Mouse (Mus musculus) midbrain, embryonic 14.5 days (tissue): ENCODE measurements at regions not wholly inside any gene's neighbourhood (a gene's known extent, or its start where the extent isn't known, plus 50 kb on each side); places are given as distances from the start of the nearest gene placed in this dataset.

ENCODE experiments used
- ATAC-seq: fragments of 200-750 bp; cut with Nextera tagmentation; 2 replicates; pipeline ENCODE4 v1.8.0; 2017; ENCODE audit warnings: moderate number of reproducible peaks, moderate library complexity; ENCODE audit not compliant: low FRiP score, low TSS enrichment
- DNase-seq: peaks from one replicate; pipeline ENCODE4 v3.0.0-alpha.2; 2015
- H3K27ac ChIP-seq: fragments of 300-500 bp; sonication (generic); replicated peaks from 2 replicates; pipeline ENCODE4 v1.5.1; 2014; ENCODE audit warnings: mild to moderate bottlenecking, low read depth, low read length, moderate library complexity
- H3K27me3 ChIP-seq: fragments of 300-500 bp; sonication (generic); 2 replicates; pipeline ENCODE4 v1.6.1; 2014; ENCODE audit warnings: low read length, control low read depth, mixed read lengths; ENCODE audit not compliant: control insufficient read depth, insufficient read depth
- H3K36me3 ChIP-seq: fragments of 300-500 bp; sonication (generic); 2 replicates; pipeline ENCODE4 v1.6.1; 2014; ENCODE audit warnings: low read length, control low read depth; ENCODE audit not compliant: control insufficient read depth, insufficient read depth
- H3K4me1 ChIP-seq: fragments of 300-500 bp; sonication (generic); 2 replicates; pipeline ENCODE4 v1.6.1; 2014; ENCODE audit warnings: mild to moderate bottlenecking, antibody characterized with exemption, low read length, control low read depth; ENCODE audit not compliant: control insufficient read depth, insufficient read depth
- H3K4me2 ChIP-seq: fragments of 300-500 bp; sonication (generic); 2 replicates; pipeline ENCODE4 v1.6.1; 2014; ENCODE audit warnings: mild to moderate bottlenecking, low read length, moderate library complexity
- H3K4me3 ChIP-seq: fragments of 300-500 bp; sonication (generic); replicated peaks from 2 replicates; pipeline ENCODE4 v1.5.1; 2014; ENCODE audit warnings: low read depth, low read length
- H3K9ac ChIP-seq: fragments of 300-500 bp; sonication (generic); replicated peaks from 2 replicates; pipeline ENCODE4 v1.6.1; 2014; ENCODE audit warnings: mild to moderate bottlenecking, low read length, moderate library complexity
- H3K9me3 ChIP-seq: fragments of 300-500 bp; sonication (generic); 2 replicates; pipeline ENCODE4 v1.6.1; 2016; ENCODE audit warnings: low read length, control low read depth, mixed read lengths; ENCODE audit not compliant: control insufficient read depth
- WGBS: fragments of 180-500 bp; shearing (Covaris S2); extraction: QIAGEN DNeasy Blood & Tissue Kit; methylation state at CpG from one replicate; pipeline ENCODE4 v1.1.7; 2014; 5-methylcytosine and 5-hydroxymethylcytosine counted together

DNA sequence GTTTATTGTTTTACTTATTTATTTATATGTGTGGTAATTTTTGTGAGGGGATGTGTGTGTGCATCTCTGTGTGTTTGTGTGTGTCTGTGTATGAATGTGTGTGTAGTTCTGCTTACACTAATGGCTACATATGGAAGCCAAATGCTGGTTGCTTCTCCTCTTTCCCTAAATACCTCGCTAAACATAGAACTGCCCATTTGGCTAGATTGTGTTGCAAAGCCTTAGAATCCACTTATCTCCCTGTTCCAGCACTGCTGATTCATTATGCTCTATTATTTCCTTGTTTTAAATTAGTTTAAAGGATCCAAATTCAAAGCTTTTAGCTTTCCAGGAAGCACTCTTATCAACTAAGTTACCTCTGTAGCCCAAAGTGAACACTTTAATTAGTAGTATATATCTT, 1148.5 kb upstream of the Cited2 start:
- no peak for DNase-seq

DNA sequence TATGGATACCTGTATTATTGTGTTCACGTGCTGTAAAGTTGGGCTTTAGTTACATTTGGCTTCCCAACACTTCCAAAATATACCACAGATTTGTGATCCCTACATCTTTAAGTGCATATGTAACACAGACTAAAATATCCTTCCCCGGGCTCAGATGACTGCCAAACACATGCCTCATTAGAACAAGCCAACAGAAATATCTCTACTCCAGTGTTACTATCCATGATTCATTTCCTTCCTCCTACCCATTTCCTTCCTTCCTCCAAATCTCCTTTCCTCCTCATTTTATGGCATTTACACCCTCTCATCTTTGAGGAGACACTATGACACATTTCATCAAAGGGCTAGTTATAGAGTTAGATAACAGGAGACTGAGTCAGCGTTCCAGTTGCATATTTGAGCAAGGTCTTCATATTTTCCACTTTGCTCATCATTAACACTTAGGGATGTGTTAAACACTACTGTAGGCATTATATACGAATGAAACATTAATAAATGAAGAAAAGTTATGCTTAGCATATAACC, 1144.4 kb upstream of the Cited2 start:
- no peak overlapping the region for H3K9ac ChIP-seq
- ATAC-seq (no peak), DNase-seq (no peak)
- H3K4me1 ChIP-seq: no peaks in the 10 kb centered on the region
- H3K4me2 ChIP-seq: no peak overlapping the region
- no peaks in the 10 kb centered on the region for H3K9me3 ChIP-seq
- H3K36me3 ChIP-seq: no peaks in the 10 kb centered on the region
- H3K4me3 ChIP-seq: no peak overlapping the region
- WGBS: 88% methylated on average over 4 of the region's 4 CpGs
- no peaks in the 10 kb centered on the region for H3K27me3 ChIP-seq
- no peak overlapping the region for H3K27ac ChIP-seq

More for the DNA sequence above, 1148.5 kb upstream of the Cited2 start:
- H3K27me3 ChIP-seq: no peaks in the 10 kb centered on the region
- no peaks in the 10 kb centered on the region for H3K4me1 ChIP-seq
- ATAC-seq: no peak
- no peak overlapping the region for H3K4me3 ChIP-seq
- no peak overlapping the region for H3K27ac ChIP-seq
- H3K36me3 ChIP-seq: no peaks in the 10 kb centered on the region
- H3K9ac ChIP-seq: no peak overlapping the region
- H3K9me3 ChIP-seq: no peaks in the 10 kb centered on the region
- WGBS: 83% methylated on average over 1 of the region's 1 CpGs
- H3K4me2 ChIP-seq: no peak overlapping the region

DNA sequence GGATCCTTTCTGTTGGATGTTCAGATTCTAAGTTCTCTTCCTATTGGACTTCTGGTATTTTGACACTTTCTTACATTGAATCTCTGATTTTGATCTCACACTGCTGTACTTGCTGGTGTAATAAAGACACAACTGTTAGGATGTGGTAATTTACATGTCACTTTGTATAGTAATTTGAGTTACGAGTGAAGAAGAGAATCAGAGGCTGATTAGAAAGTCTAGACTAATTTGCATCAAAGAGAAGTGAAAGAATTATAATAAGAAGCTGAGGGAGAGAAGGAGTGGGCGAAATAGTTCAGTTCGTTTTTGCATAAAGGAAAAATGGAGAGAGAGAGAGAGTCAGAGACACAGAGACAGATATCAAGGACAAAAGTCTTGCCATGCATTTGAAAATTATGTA, 1142.8 kb upstream of the Cited2 start:
- Histone ChIP-seq H3K9ac (no peak overlapping the region), H3K27me3 (no peaks in the 10 kb centered on the region), H3K36me3 (no peaks in the 10 kb centered on the region), H3K4me3 (no peak overlapping the region), H3K27ac (no peak overlapping the region), H3K4me1 (no peaks in the 10 kb centered on the region), H3K9me3 (no peaks in the 10 kb centered on the region), H3K4me2 (no peak overlapping the region)
- DNase-seq (no peak), ATAC-seq (no peak)
- 70% methylated on average over 3 of the region's 3 CpGs for WGBS

DNA sequence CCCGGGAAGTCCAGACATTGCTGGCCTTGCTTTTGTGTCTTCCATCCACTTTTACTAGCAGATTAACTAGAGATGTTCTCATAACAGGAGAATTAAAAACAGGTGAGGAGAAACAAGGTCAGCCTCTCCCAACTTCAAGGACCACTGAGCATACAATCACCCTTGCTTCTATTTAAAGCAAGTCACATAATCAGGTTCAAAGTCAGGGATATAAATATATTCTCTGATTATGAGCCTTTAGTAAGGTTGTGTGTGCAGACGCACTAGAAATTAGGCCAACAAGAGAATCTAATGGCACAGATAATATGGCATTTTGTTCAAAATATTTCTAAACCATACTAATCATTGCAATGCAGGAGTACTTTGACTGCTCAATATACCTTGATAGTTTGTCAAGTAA, 1134.2 kb upstream of the Cited2 start:
- Histone ChIP-seq H3K9me3 (no peaks in the 10 kb centered on the region), H3K27me3 (no peaks in the 10 kb centered on the region), H3K36me3 (no peaks in the 10 kb centered on the region), H3K4me3 (no peak overlapping the region), H3K4me2 (no peak overlapping the region), H3K27ac (no peak overlapping the region), H3K4me1 (no peaks in the 10 kb centered on the region), H3K9ac (no peak overlapping the region)
- WGBS: 83% methylated on average over 2 of the region's 2 CpGs
- DNase-seq: no peak
- ATAC-seq: no peak

DNA sequence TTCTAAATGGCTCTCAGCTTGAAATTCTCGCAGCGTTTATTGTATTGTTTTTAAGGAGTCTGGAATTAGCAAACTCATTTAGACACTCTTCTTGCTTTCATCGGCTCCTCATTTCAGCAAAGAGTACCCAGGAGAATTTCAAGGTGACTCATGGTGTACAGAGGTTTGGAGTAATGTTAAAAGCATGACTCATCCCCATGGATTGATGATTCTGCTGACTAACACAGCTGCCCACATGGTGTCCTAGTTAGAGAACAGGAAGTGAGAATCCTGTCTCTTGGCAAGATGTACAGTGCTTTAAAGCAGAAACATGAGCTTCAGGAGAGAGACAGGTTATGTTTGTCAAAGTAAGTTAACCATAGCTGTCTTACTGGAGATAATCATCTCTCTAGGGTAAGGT, 1133.6 kb upstream of the Cited2 start:
- H3K9ac ChIP-seq: no peak overlapping the region
- DNase-seq: no peak
- WGBS: 89% methylated on average over 3 of the region's 3 CpGs

DNA sequence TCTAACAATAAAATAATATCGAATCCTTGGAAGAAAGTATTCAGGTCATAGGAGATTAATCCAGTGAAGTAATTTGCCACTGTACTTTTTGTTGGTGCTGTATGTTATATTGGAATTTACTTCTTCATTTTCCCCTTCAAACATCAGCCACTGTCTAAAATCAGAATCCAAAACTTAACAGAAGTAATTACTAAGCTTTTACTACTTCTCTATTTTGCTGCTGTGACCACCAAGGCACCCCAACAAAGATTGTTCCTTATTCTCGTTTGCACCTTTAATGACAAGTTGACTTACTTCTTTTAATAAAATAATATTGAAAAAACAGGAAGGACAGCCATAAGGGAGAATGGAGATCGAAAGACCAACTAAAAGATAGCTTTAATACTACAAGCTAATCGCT, 1130.1 kb upstream of the Cited2 start:
- ATAC-seq (no peak), DNase-seq (no peak)
- Histone ChIP-seq H3K9ac (no peak overlapping the region), H3K36me3 (no peaks in the 10 kb centered on the region), H3K27ac (no peak overlapping the region), H3K4me2 (no peak overlapping the region), H3K27me3 (no peaks in the 10 kb centered on the region), H3K4me1 (no peaks in the 10 kb centered on the region), H3K9me3 (no peaks in the 10 kb centered on the region), H3K4me3 (no peak overlapping the region)
- 85% methylated on average over 4 of the region's 4 CpGs for WGBS

More for the DNA sequence above, 1133.6 kb upstream of the Cited2 start:
- Histone ChIP-seq H3K4me2 (no peak overlapping the region), H3K9me3 (no peaks in the 10 kb centered on the region), H3K36me3 (no peaks in the 10 kb centered on the region), H3K27me3 (no peaks in the 10 kb centered on the region), H3K27ac (no peak overlapping the region), H3K4me3 (no peak overlapping the region), H3K4me1 (no peaks in the 10 kb centered on the region)
- ATAC-seq: no peak

DNA sequence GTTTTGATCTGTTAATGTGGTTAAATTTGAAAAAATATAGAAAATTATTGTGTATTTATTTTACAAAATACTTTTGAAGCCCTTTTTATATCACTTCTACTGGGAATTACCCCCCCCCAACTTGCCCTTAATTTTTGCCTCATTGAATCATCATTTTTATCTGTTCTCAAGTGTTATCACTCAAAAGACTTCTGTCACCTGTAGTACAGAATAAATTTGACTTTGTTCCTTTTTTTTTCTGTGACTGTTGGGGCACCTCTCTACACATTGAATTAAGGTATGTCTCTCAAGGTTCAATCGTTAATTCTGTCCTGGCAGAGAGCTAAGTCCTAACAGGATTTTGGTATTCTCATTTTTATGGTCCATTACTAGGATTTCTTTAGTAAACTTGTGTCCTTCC, 1123.0 kb upstream of the Cited2 start:
- H3K36me3 ChIP-seq: no peaks in the 10 kb centered on the region
- no peak overlapping the region for H3K9ac ChIP-seq
- no peaks in the 10 kb centered on the region for H3K27me3 ChIP-seq
- H3K4me3 ChIP-seq: no peak overlapping the region
- H3K9me3 ChIP-seq: no peaks in the 10 kb centered on the region
- H3K4me2 ChIP-seq: no peak overlapping the region
- 96% methylated on average over 1 of the region's 1 CpGs for WGBS
- H3K27ac ChIP-seq: no peak overlapping the region
- ATAC-seq (no peak), DNase-seq (no peak)
- H3K4me1 ChIP-seq: no peaks in the 10 kb centered on the region

DNA sequence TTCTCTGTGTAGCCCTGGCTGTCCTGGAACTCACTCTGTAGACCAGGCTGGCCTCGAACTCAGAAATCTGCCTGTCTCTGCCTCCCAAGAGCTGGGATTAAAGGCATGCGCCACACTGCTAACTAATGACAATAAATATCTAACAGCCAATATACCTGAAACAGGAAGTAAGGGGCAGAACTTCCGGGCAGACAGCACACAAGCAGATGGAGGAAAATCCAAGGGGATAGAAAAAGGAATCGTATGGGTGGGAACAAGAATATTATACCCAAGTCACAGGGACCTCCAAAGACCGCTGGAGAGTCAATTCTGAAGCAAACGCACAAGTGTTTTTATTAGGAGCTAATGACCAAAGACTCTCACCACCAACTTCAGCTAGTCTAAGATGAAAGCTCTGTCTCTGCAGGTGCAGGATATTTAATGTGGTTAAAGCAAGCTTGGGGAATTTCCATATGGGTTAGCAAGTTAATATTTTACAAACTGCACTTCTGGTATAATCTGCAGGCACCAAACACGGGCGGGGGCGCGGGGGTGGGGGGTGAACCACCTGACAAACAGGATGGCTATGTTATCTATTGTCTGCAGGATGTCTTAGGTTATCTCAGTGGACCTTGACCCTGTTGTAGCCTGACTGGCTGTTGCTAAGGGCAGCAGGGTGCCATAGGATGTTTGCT, 1122.3 kb upstream of the Cited2 start:
- ATAC-seq (no peak), DNase-seq (no peak)
- Histone ChIP-seq H3K9me3 (no peaks in the 10 kb centered on the region), H3K27ac (no peak overlapping the region), H3K27me3 (no peaks in the 10 kb centered on the region), H3K9ac (no peak overlapping the region), H3K4me3 (no peak overlapping the region), H3K4me1 (no peaks in the 10 kb centered on the region), H3K36me3 (no peaks in the 10 kb centered on the region), H3K4me2 (no peak overlapping the region)
- WGBS: 92% methylated on average over 10 of the region's 10 CpGs

DNA sequence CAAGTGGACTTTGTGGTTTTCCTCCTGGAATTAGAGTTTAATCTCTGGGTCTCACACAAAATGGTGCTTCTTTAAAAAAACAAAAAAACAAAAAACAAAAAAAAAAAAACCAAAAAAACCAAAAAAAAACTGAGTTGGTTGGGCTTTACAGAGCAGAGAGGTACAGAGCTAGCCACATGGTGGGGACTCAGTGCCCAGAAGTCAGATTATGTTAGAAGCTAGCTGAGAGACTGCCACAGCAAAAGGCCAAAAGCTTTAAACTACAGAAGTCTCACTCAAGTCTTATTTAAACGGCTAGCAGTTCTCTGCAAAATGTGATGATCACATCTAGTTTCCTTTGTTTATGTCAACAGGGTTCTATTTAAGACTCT, 1121.8 kb upstream of the Cited2 start:
- Histone ChIP-seq H3K4me3 (no peak overlapping the region), H3K4me1 (no peaks in the 10 kb centered on the region), H3K27ac (no peak overlapping the region), H3K9ac (no peak overlapping the region), H3K36me3 (no peaks in the 10 kb centered on the region), H3K4me2 (no peak overlapping the region), H3K9me3 (no peaks in the 10 kb centered on the region), H3K27me3 (no peaks in the 10 kb centered on the region)
- ATAC-seq (no peak), DNase-seq (no peak)
- WGBS: 66% methylated on average over 1 of the region's 1 CpGs
